Mouse (Mus musculus) brain, embryonic 14.5 days (tissue): Measurements from ENCODE around the gene Atp2a1.

Experiments used
- CTCF ChIP-seq: fragments of 200-500 bp; IDR thresholded peaks from 2 replicates; pipeline ENCODE4 v1.5.1; 2012; ENCODE audit warnings: inconsistent platforms, mild to moderate bottlenecking, moderate library complexity, borderline replicate concordance; ENCODE audit not compliant: insufficient read depth, insufficient read length; ENCODE audit errors: extremely low read depth
- POLR2A ChIP-seq: fragments of 200-500 bp; IDR thresholded peaks from 2 replicates; pipeline ENCODE4 v1.6.1; 2012; ENCODE audit warnings: mild to moderate bottlenecking, inconsistent platforms, borderline replicate concordance; ENCODE audit not compliant: poor library complexity, insufficient read depth, insufficient read length, severe bottlenecking; ENCODE audit errors: extremely low read depth

GRCm38 (mm10) chr7:126445104-126445815 lies 17.6 kb downstream of the Atp2a1 start:
- TF ChIP-seq POLR2A = no peak
- TF ChIP-seq CTCF = no peak
